Comparison of ENCODE assay signal across 8 mouse cellular contexts in genomic region chr10:18056391-18056745, GRCm38 (mm10). TPM values are rescaled to one million over a fixed set of nuclear protein-coding genes. Genes with fewer than 3 reads are reported as not detected.
DNase-seq lines count a peak whose midpoint lies in the region; ATAC-seq and TF ChIP-seq lines count a peak whose summit lies in the region.

No protein-coding gene starts in this region.

- peak; percentile 20 for DNase-seq in adrenal gland, adult 2 months
- DNase-seq in adrenal gland, postnatal 10 days, result no peak
- DNase-seq in thymus, adult 2 months, result no peak
- DNase-seq in thymus, postnatal 25 days, result no peak
- no peak for DNase-seq in limb, embryonic 14.5 days (ENCODE audit: low spot score)
- no peak for DNase-seq in spleen, adult 18-20 months
- DNase-seq in kidney, postnatal 36 days, result no peak

- no peaks in the 10 kb centered on the region for H3K27me3 ChIP-seq in thymus, adult 2 months (ENCODE audit: control insufficient read depth, insufficient read depth, low read length)
- no peaks in the 10 kb centered on the region for H3K27me3 ChIP-seq in limb, embryonic 14.5 days (ENCODE audit: control insufficient read depth, insufficient read depth, low read length)
- H3K27me3 ChIP-seq in stomach, embryonic 14.5 days (ENCODE audit: control insufficient read depth, insufficient read depth, low read length), result no peaks in the 10 kb centered on the region

- no peak for TF ChIP-seq CTCF in thymus, adult 2 months (IDR thresholded peaks at IDR 0.05; ENCODE audit: borderline replicate concordance, control insufficient read depth, extremely low read depth, insufficient read depth, low read length, poor library complexity)

- H3K4me3 ChIP-seq in thymus, adult 2 months (ENCODE audit: control insufficient read depth, insufficient read depth, low read length), result peak overlapping the region; percentile 99
- peak overlapping the region; percentile 93 for H3K4me3 ChIP-seq in limb, embryonic 14.5 days (replicated peaks; ENCODE audit: low read length)
- H3K4me3 ChIP-seq in stomach, embryonic 14.5 days (ENCODE audit: low read depth, low read length), result peak overlapping the region; percentile 98

- no peaks in the 10 kb centered on the region for H3K9me3 ChIP-seq in limb, embryonic 14.5 days (ENCODE audit: control insufficient read depth, low read length)
- no peaks in the 10 kb centered on the region for H3K9me3 ChIP-seq in stomach, embryonic 14.5 days (ENCODE audit: control insufficient read depth, low read depth, low read length)

- H3K9ac ChIP-seq in limb, embryonic 14.5 days (ENCODE audit: low read depth, low read length, severe bottlenecking), result peak overlapping the region; percentile 93
- peak overlapping the region; percentile 92 for H3K9ac ChIP-seq in stomach, embryonic 14.5 days (replicated peaks; ENCODE audit: low read depth, low read length)

- no peak for ATAC-seq in limb, embryonic 14.5 days (ENCODE audit: low FRiP score, low read depth)
- no peak for ATAC-seq in stomach, embryonic 14.5 days (ENCODE audit: insufficient number of reproducible peaks, insufficient read depth, low FRiP score, low read depth)

- H3K27ac ChIP-seq in thymus, adult 2 months (ENCODE audit: control insufficient read depth, insufficient read depth, low read length), result no peak overlapping the region
- H3K27ac ChIP-seq in limb, embryonic 14.5 days (replicated peaks; ENCODE audit: low read depth, low read length), result peak overlapping the region; percentile 94
- H3K27ac ChIP-seq in stomach, embryonic 14.5 days (ENCODE audit: low read length), result peak overlapping the region; percentile 89; the same call in 1 of the 2 replicates

- H3K4me2 ChIP-seq in limb, embryonic 14.5 days (replicated peaks; ENCODE audit: low read depth, low read length, severe bottlenecking), result peak overlapping the region; percentile 72
- peak overlapping the region; percentile 54 for H3K4me2 ChIP-seq in stomach, embryonic 14.5 days (replicated peaks; ENCODE audit: low read depth, low read length)

- WGBS in thymus, adult 2 months, result 1% methylated on average over 8 of the region's 8 CpGs
- under 1% methylated on average over 8 of the region's 8 CpGs for WGBS in limb, embryonic 14.5 days
- under 1% methylated on average over 8 of the region's 8 CpGs for WGBS in stomach, embryonic 14.5 days

- no peaks in the 10 kb centered on the region for H3K36me3 ChIP-seq in thymus, adult 2 months (ENCODE audit: control insufficient read depth, insufficient read depth, low read length)
- H3K36me3 ChIP-seq in limb, embryonic 14.5 days (ENCODE audit: control insufficient read depth, insufficient read depth, low read length), result no peaks in the 10 kb centered on the region
- H3K36me3 ChIP-seq in stomach, embryonic 14.5 days (ENCODE audit: control insufficient read depth, insufficient read depth, low read length), result no peaks in the 10 kb centered on the region

- H3K4me1 ChIP-seq in thymus, adult 2 months (replicated peaks; ENCODE audit: control insufficient read depth, insufficient read depth, low read length), result peaks cover 9% of the 10 kb centered on the region
- peaks cover 22% of the 10 kb centered on the region for H3K4me1 ChIP-seq in limb, embryonic 14.5 days (ENCODE audit: control insufficient read depth, insufficient read depth, low read length)
- H3K4me1 ChIP-seq in stomach, embryonic 14.5 days (ENCODE audit: control insufficient read depth, insufficient read depth, low read length), result peaks cover 15% of the 10 kb centered on the region; the same call in 1 of the 2 replicates

- TF ChIP-seq POLR2A in thymus, adult 2 months (IDR thresholded peaks at IDR 0.05; ENCODE audit: control insufficient read depth, extremely low read depth, insufficient read depth, low read length, poor library complexity), result no peak
- TF ChIP-seq POLR2A in limb, embryonic 14.5 days (IDR thresholded peaks at IDR 0.05; ENCODE audit: borderline replicate concordance, extremely low read depth, insufficient read depth, insufficient read length), result no peak

RNA-seq across cellular contexts. Expression of gene Reps1, which starts 0.7 kb away (rescaled TPM):
- total RNA-seq in adrenal gland, adult 2 months (2021), result 10 to 100 TPM; 33.6 to 33.9 TPM
- 24.8 and 30.4 TPM in 2 replicates for polyA plus RNA-seq in adrenal gland, adult 2 months (2012; rRNA removed)
- 10 to 100 TPM; 32.3 to 39.3 TPM for total RNA-seq in adrenal gland, postnatal 10 days (2021)
- 95.8 and 98.1 TPM in 2 replicates for polyA plus RNA-seq in thymus, adult 2 months (2012; rRNA removed)
- 82.3 and 90.0 TPM in 2 replicates for polyA plus RNA-seq in limb, embryonic 14.5 days (2012; rRNA removed)
- polyA plus RNA-seq in limb, embryonic 14.5 days (2014; fragmentation: Nextera tagmentation; extraction: Ambion mirVana), result 31.8 and 43.6 TPM in 2 replicates
- polyA plus RNA-seq in stomach, embryonic 14.5 days (2014; fragmentation: Nextera tagmentation; extraction: Ambion mirVana), result 20.7 and 26.7 TPM in 2 replicates

RNA-seq across cellular contexts. Expression of gene Abracl, which starts 33.3 kb away (rescaled TPM):
- 10 to 100 TPM; 18.2 to 18.8 TPM for total RNA-seq in adrenal gland, adult 2 months (2021)
- 5.7 and 6.0 TPM in 2 replicates for polyA plus RNA-seq in adrenal gland, adult 2 months (2012; rRNA removed)
- total RNA-seq in adrenal gland, postnatal 10 days (2021), result 10 to 100 TPM; 31.0 to 40.1 TPM
- polyA plus RNA-seq in thymus, adult 2 months (2012; rRNA removed), result 13.8 and 16.0 TPM in 2 replicates
- polyA plus RNA-seq in limb, embryonic 14.5 days (2012; rRNA removed), result 56.5 and 92.6 TPM in 2 replicates
- 147 and 162 TPM in 2 replicates for polyA plus RNA-seq in limb, embryonic 14.5 days (2014; fragmentation: Nextera tagmentation; extraction: Ambion mirVana)
- 178 and 186 TPM in 2 replicates for polyA plus RNA-seq in stomach, embryonic 14.5 days (2014; fragmentation: Nextera tagmentation; extraction: Ambion mirVana)
